Mouse (Mus musculus): ENCODE measurements around the gene Col4a2.
"Not testable (repeated sequence)": the region's sequence is repeated elsewhere in the genome, so short reads cannot be mapped to it uniquely, and the experiment has no call there.

Col4a2 gene

GRCm38 (mm10) chr8:11461847-11462246 is 149.2 kb downstream of the Col4a2 start:
- no peak for DNase-seq (ENCODE audit: low spot score)

GRCm38 (mm10) chr8:11462641-11463040 is 150.0 kb downstream of the Col4a2 start:
- DNase-seq (ENCODE audit: low spot score): no peak

- no peak for DNase-seq (ENCODE audit: low spot score)
Observed at GRCm38 (mm10) chr8:11463541-11463888, 150.9 kb downstream of the Col4a2 start.

- DNase-seq (ENCODE audit: low spot score): peak; percentile 64
Observed at GRCm38 (mm10) chr8:11463889-11464706, 151.5 kb downstream of the Col4a2 start.

- no peak for DNase-seq (ENCODE audit: low spot score)
Observed at GRCm38 (mm10) chr8:11464707-11464964, 152.0 kb downstream of the Col4a2 start.

GRCm38 (mm10) chr8:11465619-11466018 is 153.0 kb downstream of the Col4a2 start:
- DNase-seq (ENCODE audit: low spot score): no peak

- DNase-seq (ENCODE audit: low spot score): not testable (repeated sequence)
Observed at GRCm38 (mm10) chr8:11466528-11466927, 153.9 kb downstream of the Col4a2 start.

- peak; percentile 62 for DNase-seq (ENCODE audit: low spot score)
Observed at GRCm38 (mm10) chr8:11469095-11469494, 156.5 kb downstream of the Col4a2 start.

- no peak for DNase-seq (ENCODE audit: low spot score)
Observed at GRCm38 (mm10) chr8:11470694-11471093, 158.1 kb downstream of the Col4a2 start.

- no peak for DNase-seq (ENCODE audit: low spot score)
Observed at GRCm38 (mm10) chr8:11471309-11471708, 158.7 kb downstream of the Col4a2 start.

- peak; percentile 74 for DNase-seq (ENCODE audit: low spot score)
Observed at GRCm38 (mm10) chr8:11473072-11473471, 160.5 kb downstream of the Col4a2 start.

GRCm38 (mm10) chr8:11475397-11475796 is 162.8 kb downstream of the Col4a2 start:
- DNase-seq (ENCODE audit: low spot score): no peak

GRCm38 (mm10) chr8:11475876-11476275 is 163.3 kb downstream of the Col4a2 start:
- DNase-seq (ENCODE audit: low spot score): no peak

- DNase-seq (ENCODE audit: low spot score): peak; percentile 84
Observed at GRCm38 (mm10) chr8:11476338-11477177, 164.0 kb downstream of the Col4a2 start.

- DNase-seq (ENCODE audit: low spot score): no peak
Observed at GRCm38 (mm10) chr8:11477178-11477553, 164.6 kb downstream of the Col4a2 start.

GRCm38 (mm10) chr8:11477811-11478761 is 165.5 kb downstream of the Col4a2 start, which contains the start of gene Rab20:
Gene Rab20, minus strand, starts transcription at chr8:11478710.
- peak; percentile 83 for DNase-seq (ENCODE audit: low spot score)

- no peak for DNase-seq (ENCODE audit: low spot score)
Observed at GRCm38 (mm10) chr8:11478807-11479527, 166.4 kb downstream of the Col4a2 start.

- no peak for DNase-seq (ENCODE audit: low spot score)
Observed at GRCm38 (mm10) chr8:11479591-11479990, 167.0 kb downstream of the Col4a2 start.

- DNase-seq (ENCODE audit: low spot score): no peak
Observed at GRCm38 (mm10) chr8:11481876-11482275, 169.3 kb downstream of the Col4a2 start.

- no peak for DNase-seq (ENCODE audit: low spot score)
Observed at GRCm38 (mm10) chr8:11482537-11482936, 169.9 kb downstream of the Col4a2 start.

- DNase-seq (ENCODE audit: low spot score): peak; percentile 77
Observed at GRCm38 (mm10) chr8:11486142-11486541, 173.5 kb downstream of the Col4a2 start.

Measured in lung, postnatal 25 days (tissue).